Mouse (Mus musculus) right cerebral cortex, postnatal 10 days (tissue): ENCODE measurements around the gene Rab22a.
"Not testable (repeated sequence)": the region's sequence is repeated elsewhere in the genome, so short reads cannot be mapped to it uniquely, and the experiment has no call there.

Source experiments
- DNase-seq, 2 experiments: peaks; one replicate each; pipeline ENCODE4 v3.0.0; 2021; ENCODE audit warnings: low spot score in 2 of 2

Gene Rab22a

GRCm38 (mm10) chr2:173719115-173719514 lies 59.6 kb downstream of the Rab22a start, which contains the start of gene 1700010B08Rik:
1700010B08Rik (plus strand) TSS chr2:173719415.
- not testable (repeated sequence) for DNase-seq

- no peak for DNase-seq
Observed at GRCm38 (mm10) chr2:173722251-173722857, 62.8 kb downstream of the Rab22a start.

GRCm38 (mm10) chr2:173724382-173724781 lies 64.8 kb downstream of the Rab22a start:
- no peak for DNase-seq

- no peak for DNase-seq
Observed at GRCm38 (mm10) chr2:173724940-173725807, 65.6 kb downstream of the Rab22a start.

- no peak for DNase-seq
Observed at GRCm38 (mm10) chr2:173725819-173726218, 66.3 kb downstream of the Rab22a start.

GRCm38 (mm10) chr2:173730444-173730966 lies 70.9 kb downstream of the Rab22a start:
- peak; percentile 57 to 74 for DNase-seq

GRCm38 (mm10) chr2:173734426-173734825 lies 74.9 kb downstream of the Rab22a start:
- no peak for DNase-seq

GRCm38 (mm10) chr2:173737222-173737989 lies 77.8 kb downstream of the Rab22a start, which contains the start of gene Vapb:
Vapb (plus strand) TSS chr2:173737511.
- peak; percentile 99 to 100 for DNase-seq

GRCm38 (mm10) chr2:173738232-173738631 lies 78.7 kb downstream of the Rab22a start:
- no peak for DNase-seq

- DNase-seq = no peak
Observed at GRCm38 (mm10) chr2:173739107-173739506, 79.5 kb downstream of the Rab22a start.

- no peak for DNase-seq
Observed at GRCm38 (mm10) chr2:173742090-173742489, 82.5 kb downstream of the Rab22a start.

GRCm38 (mm10) chr2:173742744-173743143 lies 83.2 kb downstream of the Rab22a start:
- DNase-seq = no peak

GRCm38 (mm10) chr2:173744070-173744815 lies 84.7 kb downstream of the Rab22a start:
- no peak for DNase-seq

- DNase-seq = no peak
Observed at GRCm38 (mm10) chr2:173748961-173749659, 89.5 kb downstream of the Rab22a start.

GRCm38 (mm10) chr2:173755433-173756144 lies 96.0 kb downstream of the Rab22a start:
- DNase-seq = no peak
